Mouse (Mus musculus) heart, adult 9 months (tissue): Measurements from ENCODE around the gene Gm10775.

ENCODE experiments used
- DNase-seq, 2 experiments: peaks; one replicate each; pipeline ENCODE4 v3.0.0; 2022; ENCODE audit warnings: low spot score in 2 of 2

The Gm10775 gene

GRCm38 (mm10) chr13:65259239-65259638 lies at the start of gene Gm10775:
Gene Gm10775, plus strand, starts transcription at chr13:65259539.
- DNase-seq: no peak

GRCm38 (mm10) chr13:65225945-65226344 lies 33.4 kb upstream of the Gm10775 start:
- DNase-seq: no peak

GRCm38 (mm10) chr13:65226657-65227056 lies 32.7 kb upstream of the Gm10775 start:
- DNase-seq: no peak

GRCm38 (mm10) chr13:65237211-65237610 lies 22.1 kb upstream of the Gm10775 start:
- no peak for DNase-seq

- DNase-seq: peak; percentile 96
These were observed 18.7 kb upstream of the Gm10775 start for GRCm38 (mm10) chr13:65240509-65241098.

- peak; percentile 90 to 92 for DNase-seq
These were observed 18.2 kb upstream of the Gm10775 start for GRCm38 (mm10) chr13:65241099-65241626.

- no peak for DNase-seq
These were observed 17.6 kb upstream of the Gm10775 start for GRCm38 (mm10) chr13:65241627-65242318.

GRCm38 (mm10) chr13:65242319-65242787 lies 17.0 kb upstream of the Gm10775 start:
- no peak for DNase-seq

GRCm38 (mm10) chr13:65243273-65243672 lies 16.1 kb upstream of the Gm10775 start:
- DNase-seq: no peak

- DNase-seq: peak in 1 of 2 experiments; percentile 13
These were observed 974 bp upstream of the Gm10775 start for GRCm38 (mm10) chr13:65258175-65258954.

GRCm38 (mm10) chr13:65262086-65262485 lies 2.7 kb downstream of the Gm10775 start:
- no peak for DNase-seq

GRCm38 (mm10) chr13:65277994-65278382 lies 18.6 kb downstream of the Gm10775 start:
- DNase-seq: no peak

GRCm38 (mm10) chr13:65278383-65279341 lies 19.3 kb downstream of the Gm10775 start, which contains the start of gene Zfp369:
Gene Zfp369, plus strand, starts transcription at chr13:65278814.
- DNase-seq: peak; percentile 95

GRCm38 (mm10) chr13:65286771-65287170 lies 27.4 kb downstream of the Gm10775 start:
- DNase-seq: no peak

- DNase-seq: no peak
These were observed 37.0 kb downstream of the Gm10775 start for GRCm38 (mm10) chr13:65296354-65296753.
